Mouse (Mus musculus): ENCODE data around the gene Gng12. TPM values are rescaled to one million over a fixed set of nuclear protein-coding genes. Genes with fewer than 3 reads are reported as not detected.

Gng12 gene
- polyA plus RNA-seq, 1 experiment: 91.5 TPM

DNA sequence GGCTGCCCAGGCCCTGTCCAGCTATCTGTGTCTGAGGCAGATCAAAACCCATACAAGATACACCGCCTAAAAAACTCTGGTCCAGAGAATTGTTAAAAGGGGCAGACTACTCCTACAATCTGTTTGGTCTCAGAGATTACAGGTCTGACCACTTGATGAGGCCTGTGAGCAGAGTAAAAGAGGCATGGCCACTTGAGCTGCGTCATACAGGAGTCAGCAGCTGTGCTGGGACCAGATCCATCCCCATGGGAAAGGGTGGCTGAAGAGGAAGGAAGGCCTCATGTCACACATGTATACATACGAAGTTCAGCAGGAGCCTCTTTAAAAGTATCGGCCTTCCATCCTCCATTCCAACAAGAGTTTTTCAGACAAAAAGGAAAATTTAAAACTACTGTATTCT is 69.0 kb downstream of the Gng12 start:
- Histone ChIP-seq H3K4me1 (ENCODE audit: control insufficient read depth, insufficient read depth, low read length) (peaks cover 52% of the 10 kb centered on the region), H3K4me3 (ENCODE audit: insufficient read depth, low read length) (no peak overlapping the region), H3K27ac (ENCODE audit: insufficient read depth, low read depth, low read length) (no peak overlapping the region)
- no peak for TF ChIP-seq POLR2A (IDR thresholded peaks at IDR 0.05; ENCODE audit: borderline replicate concordance, low read depth, low read length)
- no peak for TF ChIP-seq CTCF (IDR thresholded peaks at IDR 0.05; ENCODE audit: low read depth, low read length)

DNA sequence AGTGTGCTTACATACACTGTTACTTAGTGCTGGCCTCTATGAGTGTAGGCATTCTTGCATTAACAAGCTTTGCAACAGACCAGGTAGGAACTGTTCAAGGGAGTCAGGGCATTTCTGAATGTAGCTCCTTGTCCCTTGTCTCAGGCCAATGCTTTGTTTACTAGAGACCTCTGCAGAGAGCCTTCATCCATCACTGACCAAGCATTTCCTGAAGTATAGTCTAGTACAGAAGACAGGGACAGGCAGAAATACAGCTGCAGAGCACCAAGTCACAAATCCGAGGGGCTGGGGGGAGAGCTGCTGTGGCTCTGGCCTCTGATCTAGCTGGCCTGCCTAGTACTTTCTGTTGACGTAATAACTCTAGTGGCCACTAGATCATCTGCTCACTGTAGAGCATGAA is 71.6 kb downstream of the Gng12 start:
- Histone ChIP-seq H3K4me3 (ENCODE audit: insufficient read depth, low read length) (no peak overlapping the region), H3K27ac (ENCODE audit: insufficient read depth, low read depth, low read length) (no peak overlapping the region), H3K4me1 (ENCODE audit: control insufficient read depth, insufficient read depth, low read length) (peaks cover 47% of the 10 kb centered on the region)
- TF ChIP-seq POLR2A (IDR thresholded peaks at IDR 0.05; ENCODE audit: borderline replicate concordance, low read depth, low read length) (no peak), CTCF (IDR thresholded peaks at IDR 0.05; ENCODE audit: low read depth, low read length) (no peak)

DNA sequence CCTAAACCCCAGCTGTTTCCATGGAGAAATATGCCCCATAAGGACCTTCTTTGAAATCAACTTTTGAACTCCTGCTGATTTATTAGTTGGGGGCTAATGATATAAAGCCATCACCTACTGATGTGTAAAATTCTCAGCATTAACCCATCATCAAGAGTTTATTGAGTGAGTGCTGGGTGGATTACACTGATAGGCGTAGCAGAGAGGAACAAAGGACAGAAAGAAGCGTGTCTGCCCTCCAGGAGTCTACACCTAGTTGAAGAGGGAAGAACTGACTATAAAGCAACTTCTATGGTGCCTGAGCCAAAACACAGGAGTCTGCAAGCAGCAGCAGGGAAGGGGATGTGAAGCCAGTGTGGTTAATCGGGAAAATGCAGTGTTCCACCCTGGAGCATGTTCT is 73.2 kb downstream of the Gng12 start:
- Histone ChIP-seq H3K27ac (ENCODE audit: insufficient read depth, low read depth, low read length) (no peak overlapping the region), H3K4me1 (ENCODE audit: control insufficient read depth, insufficient read depth, low read length) (peaks cover 55% of the 10 kb centered on the region), H3K4me3 (ENCODE audit: insufficient read depth, low read length) (no peak overlapping the region)
- TF ChIP-seq POLR2A (IDR thresholded peaks at IDR 0.05; ENCODE audit: borderline replicate concordance, low read depth, low read length): no peak
- no peak for TF ChIP-seq CTCF (IDR thresholded peaks at IDR 0.05; ENCODE audit: low read depth, low read length)

DNA sequence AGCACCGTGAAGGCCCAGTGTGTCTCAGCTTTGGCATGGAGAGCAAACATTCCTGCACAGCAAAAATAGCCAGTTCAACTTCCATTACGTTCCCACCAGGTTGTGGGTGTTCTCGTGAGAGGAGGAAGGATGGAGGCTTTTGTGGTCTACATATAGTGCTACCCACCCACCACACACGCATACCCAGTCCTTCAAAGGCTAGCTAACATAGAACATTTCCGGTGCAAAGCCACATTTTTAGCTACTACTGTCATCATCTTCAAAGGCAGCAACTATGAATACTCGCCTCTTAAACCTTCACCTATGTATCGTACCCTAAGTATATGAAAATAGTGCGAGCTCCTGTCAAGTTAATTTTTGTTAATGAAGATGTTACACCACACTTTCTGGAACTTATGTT is 76.1 kb downstream of the Gng12 start:
- no peak for TF ChIP-seq POLR2A (IDR thresholded peaks at IDR 0.05; ENCODE audit: borderline replicate concordance, low read depth, low read length)
- TF ChIP-seq CTCF (IDR thresholded peaks at IDR 0.05; ENCODE audit: low read depth, low read length): no peak
- peaks cover 37% of the 10 kb centered on the region for H3K4me1 ChIP-seq (ENCODE audit: control insufficient read depth, insufficient read depth, low read length)
- no peak overlapping the region for H3K4me3 ChIP-seq (ENCODE audit: insufficient read depth, low read length)
- no peak overlapping the region for H3K27ac ChIP-seq (ENCODE audit: insufficient read depth, low read depth, low read length)

DNA sequence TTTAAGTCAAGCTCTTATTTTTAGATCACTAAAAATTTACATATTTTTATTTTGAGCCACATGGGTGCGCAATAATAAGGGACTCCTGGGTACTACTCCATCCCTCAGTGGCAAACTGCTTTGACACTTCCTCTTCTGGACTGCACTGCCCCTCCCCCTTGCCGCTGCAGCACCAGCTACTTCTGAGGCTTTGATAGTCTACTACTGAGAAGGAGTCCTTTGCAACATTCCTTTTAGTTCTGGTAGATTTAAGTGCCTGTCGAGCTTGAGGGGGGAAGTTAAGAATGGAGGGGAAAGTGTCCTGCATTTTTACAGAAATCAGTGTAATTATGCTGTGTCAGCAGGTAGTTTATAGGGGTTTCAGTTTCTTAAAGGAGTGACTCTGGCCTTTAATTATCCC is 77.0 kb downstream of the Gng12 start:
- H3K4me3 ChIP-seq (ENCODE audit: insufficient read depth, low read length): no peak overlapping the region
- peak overlapping the region; percentile 61 for H3K27ac ChIP-seq (ENCODE audit: insufficient read depth, low read depth, low read length)
- no peak for TF ChIP-seq POLR2A (IDR thresholded peaks at IDR 0.05; ENCODE audit: borderline replicate concordance, low read depth, low read length)
- TF ChIP-seq CTCF (IDR thresholded peaks at IDR 0.05; ENCODE audit: low read depth, low read length): no peak
- H3K4me1 ChIP-seq (ENCODE audit: control insufficient read depth, insufficient read depth, low read length): peaks cover 30% of the 10 kb centered on the region

DNA sequence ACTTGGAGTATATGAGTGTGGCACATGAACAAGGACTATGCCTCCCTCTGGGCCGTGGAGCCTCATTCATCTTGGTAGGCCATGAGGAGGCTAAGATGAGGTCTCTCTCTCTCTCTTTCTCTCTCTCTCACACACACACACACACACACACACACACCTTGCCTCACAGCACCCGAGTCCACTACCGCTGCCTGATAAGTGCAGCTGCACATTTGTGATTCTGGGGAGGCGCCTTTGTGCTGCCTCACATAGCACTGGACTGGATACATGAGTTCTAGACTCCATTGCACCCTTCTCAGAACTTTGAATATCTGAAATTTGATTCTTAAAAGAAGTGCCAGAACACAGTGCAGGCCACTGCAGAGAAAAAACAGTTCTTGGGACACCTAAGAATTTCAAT is 79.3 kb downstream of the Gng12 start:
- no peak overlapping the region for H3K27ac ChIP-seq (ENCODE audit: insufficient read depth, low read depth, low read length)
- peaks cover 34% of the 10 kb centered on the region for H3K4me1 ChIP-seq (ENCODE audit: control insufficient read depth, insufficient read depth, low read length)
- H3K4me3 ChIP-seq (ENCODE audit: insufficient read depth, low read length): no peak overlapping the region
- TF ChIP-seq POLR2A (IDR thresholded peaks at IDR 0.05; ENCODE audit: borderline replicate concordance, low read depth, low read length) (no peak), CTCF (IDR thresholded peaks at IDR 0.05; ENCODE audit: low read depth, low read length) (no peak)

DNA sequence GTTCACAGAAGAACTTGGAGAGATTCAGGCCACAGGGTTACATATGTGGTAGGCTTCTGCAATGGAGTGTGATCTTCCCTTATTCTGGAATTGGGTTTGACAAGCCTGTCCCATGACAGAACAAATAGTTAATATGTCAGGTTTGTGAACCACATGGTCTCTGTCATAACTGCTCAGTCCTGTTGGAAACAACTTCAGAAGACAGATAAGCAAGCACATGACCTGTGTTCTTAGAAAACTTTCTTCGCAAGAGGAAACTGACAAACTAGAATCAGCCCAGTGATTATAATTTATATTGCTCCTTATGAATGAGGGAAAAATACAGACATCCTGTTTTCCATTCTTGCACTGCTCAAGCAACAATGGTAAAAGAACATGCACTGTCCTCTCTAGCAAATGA is 83.0 kb downstream of the Gng12 start:
- Histone ChIP-seq H3K27ac (ENCODE audit: insufficient read depth, low read depth, low read length) (no peak overlapping the region), H3K4me1 (ENCODE audit: control insufficient read depth, insufficient read depth, low read length) (peaks cover 16% of the 10 kb centered on the region), H3K4me3 (ENCODE audit: insufficient read depth, low read length) (no peak overlapping the region)
- TF ChIP-seq CTCF (IDR thresholded peaks at IDR 0.05; ENCODE audit: low read depth, low read length) (no peak), POLR2A (IDR thresholded peaks at IDR 0.05; ENCODE audit: borderline replicate concordance, low read depth, low read length) (no peak)

DNA sequence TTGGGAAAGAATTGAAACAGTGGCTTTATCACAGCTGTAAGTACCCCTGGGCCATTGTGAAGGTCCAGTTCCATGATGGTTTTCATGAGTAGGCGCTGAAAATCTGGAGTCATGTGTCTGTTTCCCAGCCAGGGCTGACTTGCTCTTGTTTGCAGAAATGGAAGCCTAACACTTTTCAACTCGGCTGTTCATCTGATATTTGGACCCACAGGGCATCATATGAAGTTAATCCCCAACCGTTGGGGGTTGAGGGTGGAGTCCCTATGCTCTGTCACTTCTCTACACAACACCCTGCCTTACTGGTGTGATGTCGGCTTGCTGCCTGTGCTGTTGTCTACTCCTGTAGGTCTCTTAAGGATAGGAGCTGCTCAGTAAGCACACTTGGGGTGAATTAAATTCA is 83.8 kb downstream of the Gng12 start:
- H3K27ac ChIP-seq (ENCODE audit: insufficient read depth, low read depth, low read length): no peak overlapping the region
- peaks cover 14% of the 10 kb centered on the region for H3K4me1 ChIP-seq (ENCODE audit: control insufficient read depth, insufficient read depth, low read length)
- H3K4me3 ChIP-seq (ENCODE audit: insufficient read depth, low read length): no peak overlapping the region
- TF ChIP-seq POLR2A (IDR thresholded peaks at IDR 0.05; ENCODE audit: borderline replicate concordance, low read depth, low read length): no peak
- no peak for TF ChIP-seq CTCF (IDR thresholded peaks at IDR 0.05; ENCODE audit: low read depth, low read length)

DNA sequence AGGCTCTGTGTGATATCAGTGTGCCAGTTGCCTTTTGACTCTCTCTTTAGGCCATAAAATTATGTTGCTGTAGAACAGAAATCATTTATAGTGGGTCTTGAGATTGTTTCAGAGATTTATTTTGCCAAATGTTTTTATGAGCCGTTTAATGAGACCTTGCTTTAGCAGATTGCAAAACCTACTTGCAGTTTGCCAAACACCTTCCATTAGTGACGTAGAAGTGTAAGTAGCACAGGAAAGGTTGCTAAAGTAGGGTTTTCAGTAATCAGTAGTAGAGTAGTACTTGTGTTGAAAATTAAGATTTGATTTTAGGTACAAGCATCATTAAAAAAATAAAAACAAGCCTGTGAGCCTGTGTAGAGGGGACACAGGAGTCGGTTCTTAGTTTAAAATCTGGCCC is 85.2 kb downstream of the Gng12 start:
- no peak for TF ChIP-seq POLR2A (IDR thresholded peaks at IDR 0.05; ENCODE audit: borderline replicate concordance, low read depth, low read length)
- no peak for TF ChIP-seq CTCF (IDR thresholded peaks at IDR 0.05; ENCODE audit: low read depth, low read length)
- Histone ChIP-seq H3K4me3 (ENCODE audit: insufficient read depth, low read length) (no peak overlapping the region), H3K4me1 (ENCODE audit: control insufficient read depth, insufficient read depth, low read length) (peaks cover 4% of the 10 kb centered on the region; the same call in 1 of the 2 replicates)

DNA sequence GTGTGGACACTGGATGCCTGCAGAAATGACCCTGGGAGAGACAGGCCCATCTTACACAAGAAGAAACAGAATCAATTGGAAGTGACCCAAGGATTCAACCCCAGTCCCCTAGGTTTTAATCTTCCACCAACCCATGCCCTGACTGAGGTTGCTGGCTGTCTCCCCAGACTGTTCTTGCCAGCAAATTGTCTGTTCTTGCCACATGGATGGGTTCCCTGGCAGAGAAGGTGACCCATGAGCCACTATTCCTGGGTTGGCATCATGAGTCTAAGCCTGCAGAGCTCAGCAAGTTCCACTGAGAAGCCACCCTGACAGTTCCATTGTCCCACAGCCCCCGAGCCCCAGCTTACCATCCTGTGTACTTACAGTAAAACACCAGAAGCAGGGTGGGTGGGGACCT is 85.7 kb downstream of the Gng12 start:
- Histone ChIP-seq H3K27ac (ENCODE audit: insufficient read depth, low read depth, low read length) (no peak overlapping the region), H3K4me3 (ENCODE audit: insufficient read depth, low read length) (no peak overlapping the region), H3K4me1 (ENCODE audit: control insufficient read depth, insufficient read depth, low read length) (peaks cover 7% of the 10 kb centered on the region; the same call in 1 of the 2 replicates)
- TF ChIP-seq POLR2A (IDR thresholded peaks at IDR 0.05; ENCODE audit: borderline replicate concordance, low read depth, low read length): no peak
- TF ChIP-seq CTCF (IDR thresholded peaks at IDR 0.05; ENCODE audit: low read depth, low read length): no peak

More for the DNA sequence above, 85.2 kb downstream of the Gng12 start:
- no peak overlapping the region for H3K27ac ChIP-seq (ENCODE audit: insufficient read depth, low read depth, low read length)

DNA sequence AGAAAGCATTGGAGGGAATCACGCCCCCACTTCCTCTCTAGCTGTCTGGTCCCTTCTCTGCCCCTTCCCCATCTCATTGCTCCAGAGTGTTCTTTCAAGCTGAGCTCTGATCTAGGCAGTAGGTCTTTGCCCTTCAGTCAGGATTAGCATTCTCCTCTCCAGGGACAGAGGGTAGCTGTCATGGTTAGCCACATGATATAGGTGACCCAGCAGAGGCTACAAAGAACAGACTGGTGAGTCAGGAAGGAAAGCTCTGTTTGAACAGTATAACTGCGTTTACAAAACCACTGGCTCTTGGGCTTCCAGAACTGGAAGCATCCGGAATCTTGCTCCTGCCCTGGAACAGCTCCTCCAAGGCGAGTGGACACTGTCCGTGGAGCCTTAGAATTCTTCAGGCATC is 87.9 kb downstream of the Gng12 start:
- no peak overlapping the region for H3K27ac ChIP-seq (ENCODE audit: insufficient read depth, low read depth, low read length)
- no peak overlapping the region for H3K4me3 ChIP-seq (ENCODE audit: insufficient read depth, low read length)
- peaks cover 9% of the 10 kb centered on the region; the same call in 1 of the 2 replicates for H3K4me1 ChIP-seq (ENCODE audit: control insufficient read depth, insufficient read depth, low read length)
- TF ChIP-seq CTCF (IDR thresholded peaks at IDR 0.05; ENCODE audit: low read depth, low read length) (no peak), POLR2A (IDR thresholded peaks at IDR 0.05; ENCODE audit: borderline replicate concordance, low read depth, low read length) (no peak)

Measured in bone marrow macrophage, adult 2 months (primary cell).